Mouse (Mus musculus) heart, embryonic 12.5 days (tissue): ENCODE data around the gene Mocs2. TPM values are rescaled to one million over a fixed set of nuclear protein-coding genes. Genes with fewer than 3 reads are reported as not detected.

Experiments
- ATAC-seq: fragments of 200-750 bp; cut with Nextera tagmentation; 2 replicates; pipeline ENCODE4 v1.8.0; 2017; ENCODE audit warnings: moderate TSS enrichment, moderate library complexity; ENCODE audit not compliant: insufficient number of reproducible peaks, low FRiP score
- H3K27ac ChIP-seq: fragments of 300-500 bp; sonication (generic); 2 replicates; pipeline ENCODE4 v1.5.1; 2016; ENCODE audit warnings: mild to moderate bottlenecking, moderate library complexity; ENCODE audit not compliant: poor library complexity, severe bottlenecking
- H3K27me3 ChIP-seq: fragments of 300-500 bp; sonication (generic); replicated peaks from 2 replicates; pipeline ENCODE4 v1.6.1; 2016; ENCODE audit warnings: mild to moderate bottlenecking, moderate library complexity
- H3K36me3 ChIP-seq: fragments of 300-500 bp; sonication (generic); 2 replicates; pipeline ENCODE4 v1.6.1; 2016; ENCODE audit warnings: mild to moderate bottlenecking, moderate library complexity
- H3K4me1 ChIP-seq: fragments of 300-500 bp; sonication (generic); replicated peaks from 2 replicates; pipeline ENCODE4 v1.6.1; 2016; ENCODE audit warnings: mild to moderate bottlenecking
- H3K4me2 ChIP-seq: fragments of 300-500 bp; sonication (generic); 2 replicates; pipeline ENCODE4 v1.6.1; 2016; ENCODE audit warnings: mild to moderate bottlenecking, moderate library complexity
- H3K4me3 ChIP-seq: fragments of 300-500 bp; sonication (generic); 2 replicates; pipeline ENCODE4 v1.5.1; 2016; ENCODE audit warnings: mild to moderate bottlenecking
- H3K9ac ChIP-seq: fragments of 300-500 bp; sonication (generic); 2 replicates; pipeline ENCODE4 v1.6.1; 2016; ENCODE audit warnings: mild to moderate bottlenecking, moderate library complexity
- H3K9me3 ChIP-seq: fragments of 300-500 bp; sonication (generic); replicated peaks from 2 replicates; pipeline ENCODE4 v1.6.1; 2016; ENCODE audit warnings: mild to moderate bottlenecking, moderate library complexity
- WGBS: fragments of 180-500 bp; shearing (Covaris S2); methylation state at CpG from one replicate; pipeline ENCODE4 v1.1.7; 2016; 5-methylcytosine and 5-hydroxymethylcytosine counted together
- polyA plus RNA-seq: library from polyadenylated mRNA; unstranded; fragments of >200 nt; fragmentation: Nextera tagmentation; extraction: Ambion mirVana; gene quantifications from 2 replicates; pipeline ENCODE4 v1.2.1, GENCODE M21; 2016

The Mocs2 gene
- polyA plus RNA-seq, result 51.7 and 56.8 TPM in 2 replicates

GRCm38 (mm10) chr13:114817751-114818360 is at the start of gene Mocs2:
TSS of gene Mocs2 (plus strand) at chr13:114818236.
- Histone ChIP-seq H3K27me3 (no peaks in the 10 kb centered on the region), H3K9me3 (no peaks in the 10 kb centered on the region), H3K4me1 (peaks cover 12% of the 10 kb centered on the region), H3K4me2 (peak within 1 kb of the TSS; percentile 93), H3K9ac (peak within 1 kb of the TSS; percentile 79), H3K36me3 (peaks cover 10% of the 10 kb centered on the region; the same call in 1 of the 2 replicates), H3K27ac (no peak within 1 kb of the TSS), H3K4me3 (peak within 1 kb of the TSS; percentile 75)
- 1% methylated on average over 39 of the region's 39 CpGs for WGBS
- peak; percentile 97 for ATAC-seq

- no peaks in the 10 kb centered on the region for H3K4me1 ChIP-seq
- 80% methylated on average over 1 of the region's 1 CpGs for WGBS
- no peak overlapping the region for H3K9ac ChIP-seq
- no peak overlapping the region for H3K4me2 ChIP-seq
- H3K27me3 ChIP-seq, result no peaks in the 10 kb centered on the region
- H3K36me3 ChIP-seq, result no peaks in the 10 kb centered on the region
- H3K9me3 ChIP-seq, result no peaks in the 10 kb centered on the region
- H3K27ac ChIP-seq, result no peak overlapping the region
- no peak overlapping the region for H3K4me3 ChIP-seq
- no peak for ATAC-seq
These were observed 26.5 kb upstream of the Mocs2 start for GRCm38 (mm10) chr13:114791511-114791910.

- Histone ChIP-seq H3K9me3 (no peaks in the 10 kb centered on the region), H3K4me1 (no peaks in the 10 kb centered on the region), H3K4me2 (no peak overlapping the region), H3K36me3 (no peaks in the 10 kb centered on the region), H3K9ac (no peak overlapping the region), H3K4me3 (no peak overlapping the region), H3K27ac (no peak overlapping the region), H3K27me3 (no peaks in the 10 kb centered on the region)
- 35% methylated on average over 6 of the region's 6 CpGs for WGBS
- no peak for ATAC-seq
These were observed 24.6 kb upstream of the Mocs2 start for GRCm38 (mm10) chr13:114793250-114794030.

GRCm38 (mm10) chr13:114801857-114802256 is 16.2 kb upstream of the Mocs2 start:
- no peak overlapping the region for H3K4me3 ChIP-seq
- no peak overlapping the region for H3K27ac ChIP-seq
- H3K36me3 ChIP-seq, result no peaks in the 10 kb centered on the region
- H3K4me2 ChIP-seq, result no peak overlapping the region
- H3K4me1 ChIP-seq, result no peaks in the 10 kb centered on the region
- no peak for ATAC-seq
- H3K9ac ChIP-seq, result no peak overlapping the region
- H3K9me3 ChIP-seq, result no peaks in the 10 kb centered on the region
- H3K27me3 ChIP-seq, result no peaks in the 10 kb centered on the region
- WGBS, result 76% methylated on average over 3 of the region's 3 CpGs

GRCm38 (mm10) chr13:114802971-114803370 is 15.1 kb upstream of the Mocs2 start:
- no peak overlapping the region for H3K4me2 ChIP-seq
- H3K4me3 ChIP-seq, result no peak overlapping the region
- no peaks in the 10 kb centered on the region for H3K4me1 ChIP-seq
- no peaks in the 10 kb centered on the region for H3K36me3 ChIP-seq
- H3K9me3 ChIP-seq, result no peaks in the 10 kb centered on the region
- no peak for ATAC-seq
- H3K27me3 ChIP-seq, result no peaks in the 10 kb centered on the region
- H3K9ac ChIP-seq, result no peak overlapping the region
- H3K27ac ChIP-seq, result no peak overlapping the region
- 86% methylated on average over 2 of the region's 2 CpGs for WGBS

GRCm38 (mm10) chr13:114809624-114810210 is 8.3 kb upstream of the Mocs2 start:
- Histone ChIP-seq H3K36me3 (no peaks in the 10 kb centered on the region), H3K9ac (no peak overlapping the region), H3K9me3 (no peaks in the 10 kb centered on the region), H3K4me1 (no peaks in the 10 kb centered on the region), H3K27ac (no peak overlapping the region), H3K4me3 (no peak overlapping the region), H3K4me2 (no peak overlapping the region), H3K27me3 (no peaks in the 10 kb centered on the region)
- ATAC-seq, result no peak
- WGBS, result 65% methylated on average over 5 of the region's 5 CpGs

GRCm38 (mm10) chr13:114818513-114818912 is 477 bp downstream of the Mocs2 start:
- peak overlapping the region; percentile 75 for H3K4me3 ChIP-seq
- no peak overlapping the region for H3K27ac ChIP-seq
- WGBS, result 27% methylated on average over 9 of the region's 9 CpGs
- H3K27me3 ChIP-seq, result no peaks in the 10 kb centered on the region
- H3K9me3 ChIP-seq, result no peaks in the 10 kb centered on the region
- H3K9ac ChIP-seq, result peak overlapping the region; percentile 79
- peak overlapping the region; percentile 93 for H3K4me2 ChIP-seq
- H3K4me1 ChIP-seq, result peaks cover 12% of the 10 kb centered on the region
- H3K36me3 ChIP-seq, result peaks cover 10% of the 10 kb centered on the region; the same call in 1 of the 2 replicates
- ATAC-seq, result peak; percentile 63

DNA sequence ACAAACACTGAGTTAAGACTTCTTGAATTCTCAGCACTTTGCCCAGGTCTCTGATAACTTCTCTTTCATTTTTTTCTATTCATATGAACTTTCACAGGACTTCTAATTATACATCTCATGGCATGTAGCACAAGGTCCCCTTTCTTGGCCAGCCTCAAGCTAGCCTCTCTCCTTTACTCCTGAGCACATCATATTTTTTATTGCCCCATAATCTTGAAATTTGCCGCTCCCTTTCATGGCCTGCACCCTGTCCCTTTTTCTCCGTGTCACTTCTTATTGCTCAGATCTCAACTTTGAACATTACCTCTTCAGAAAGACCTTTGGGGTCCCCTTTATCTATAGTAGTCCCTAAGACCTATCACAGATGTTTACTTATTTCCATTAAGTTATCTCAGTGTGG is 4.8 kb downstream of the Mocs2 start:
- Histone ChIP-seq H3K4me3 (no peak overlapping the region), H3K9ac (no peak overlapping the region), H3K27me3 (no peaks in the 10 kb centered on the region), H3K4me1 (peaks cover 8% of the 10 kb centered on the region), H3K9me3 (no peaks in the 10 kb centered on the region), H3K4me2 (no peak overlapping the region), H3K36me3 (peaks cover 37% of the 10 kb centered on the region), H3K27ac (no peak overlapping the region)
- no peak for ATAC-seq
- WGBS, result 95% methylated on average over 2 of the region's 2 CpGs

DNA sequence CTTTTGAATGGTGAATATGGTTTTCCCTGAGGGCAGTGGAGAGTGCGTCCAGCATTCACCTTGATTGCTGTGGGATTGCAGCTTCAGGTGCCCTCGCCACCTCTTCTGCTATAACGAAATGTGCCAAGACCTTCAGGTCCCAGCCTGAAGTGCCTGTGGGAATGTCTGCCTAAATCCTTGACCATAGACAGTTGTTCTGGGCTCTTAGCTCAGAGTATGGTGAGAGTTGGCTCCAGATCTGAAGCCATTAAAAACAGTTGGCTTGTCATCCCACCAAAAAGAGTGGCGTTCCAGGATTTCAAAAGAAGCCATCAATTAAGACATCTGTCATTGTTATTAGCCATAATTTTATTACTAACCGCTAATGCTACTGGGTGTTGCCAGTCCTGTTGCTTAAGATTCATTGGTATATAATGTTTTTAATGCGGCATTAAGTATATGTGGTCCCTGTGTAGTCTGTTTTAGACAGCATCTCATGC is 7.4 kb downstream of the Mocs2 start:
- peaks cover 51% of the 10 kb centered on the region for H3K36me3 ChIP-seq
- no peak overlapping the region for H3K27ac ChIP-seq
- 91% methylated on average over 6 of the region's 6 CpGs for WGBS

DNA sequence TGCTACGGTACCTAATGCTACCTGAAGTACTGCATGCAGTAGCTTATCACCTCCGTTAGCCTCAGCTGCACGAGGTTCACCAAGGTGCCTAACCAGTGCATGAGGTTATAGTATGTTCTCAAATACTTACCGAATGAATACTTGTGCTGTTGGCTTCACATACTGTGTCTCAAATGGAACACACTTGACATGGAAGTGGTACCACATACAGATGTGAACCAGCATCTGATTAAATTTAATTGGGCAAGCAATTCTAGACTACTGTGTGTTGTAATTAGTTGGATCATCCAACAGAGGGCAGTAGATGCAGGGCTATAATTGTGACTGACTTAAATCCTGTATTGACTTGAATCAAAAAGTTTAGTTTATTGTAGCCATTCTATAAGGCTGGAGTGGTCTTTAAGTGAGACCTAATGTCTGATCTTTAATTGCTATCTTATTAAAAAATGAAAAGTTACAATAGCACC is 13.4 kb downstream of the Mocs2 start:
- H3K9ac ChIP-seq, result no peak overlapping the region
- no peaks in the 10 kb centered on the region; the same call in 1 of the 2 replicates for H3K4me1 ChIP-seq
- H3K27ac ChIP-seq, result no peak overlapping the region
- H3K27me3 ChIP-seq, result no peaks in the 10 kb centered on the region
- no peaks in the 10 kb centered on the region for H3K9me3 ChIP-seq
- H3K36me3 ChIP-seq, result peaks cover 42% of the 10 kb centered on the region
- WGBS, result 78% methylated on average over 4 of the region's 4 CpGs
- no peak overlapping the region for H3K4me3 ChIP-seq
- no peak overlapping the region for H3K4me2 ChIP-seq
- no peak for ATAC-seq

More for the DNA sequence above, 7.4 kb downstream of the Mocs2 start:
- Histone ChIP-seq H3K4me2 (no peak overlapping the region), H3K9me3 (no peaks in the 10 kb centered on the region), H3K4me1 (no peaks in the 10 kb centered on the region; the same call in 1 of the 2 replicates), H3K9ac (no peak overlapping the region), H3K27me3 (no peaks in the 10 kb centered on the region), H3K4me3 (no peak overlapping the region)
- no peak for ATAC-seq

DNA sequence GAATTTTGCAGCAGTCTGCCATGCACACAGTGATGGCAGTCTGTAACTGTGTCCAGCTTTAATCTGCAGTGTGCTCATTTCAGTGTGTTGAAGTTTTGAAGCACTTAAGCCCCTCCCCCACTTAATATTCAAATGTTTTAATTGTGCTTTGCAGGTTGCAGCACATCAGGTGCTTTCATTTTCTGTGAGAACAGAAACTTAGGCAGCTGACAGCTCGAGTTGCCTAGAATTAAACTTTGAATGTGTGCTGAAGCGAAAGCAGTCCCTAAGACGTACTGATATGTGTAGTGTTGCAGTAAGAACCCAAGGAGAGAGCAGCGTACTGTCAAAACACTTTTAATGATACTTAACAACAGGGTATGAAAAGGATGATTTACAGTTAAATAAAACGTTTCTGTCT is 14.7 kb downstream of the Mocs2 start:
- Histone ChIP-seq H3K4me3 (no peak overlapping the region), H3K4me2 (no peak overlapping the region), H3K36me3 (peaks cover 31% of the 10 kb centered on the region), H3K27me3 (no peaks in the 10 kb centered on the region), H3K27ac (no peak overlapping the region), H3K9ac (no peak overlapping the region), H3K4me1 (no peaks in the 10 kb centered on the region), H3K9me3 (no peaks in the 10 kb centered on the region)
- no peak for ATAC-seq
- WGBS, result 67% methylated on average over 5 of the region's 5 CpGs
